Mouse (Mus musculus) right cerebral cortex, postnatal 36 days (tissue): ENCODE data around the gene Sept4.
A peak's percentile ranks its signal among the peaks of the same experiment; 100 is the strongest.

Experiments
- DNase-seq, 2 experiments: peaks; one replicate each; pipeline ENCODE4 v3.0.0; 2022; ENCODE audit warnings: low spot score in 2 of 2, mixed read lengths in 1 of 2

Gene Sept4

DNA sequence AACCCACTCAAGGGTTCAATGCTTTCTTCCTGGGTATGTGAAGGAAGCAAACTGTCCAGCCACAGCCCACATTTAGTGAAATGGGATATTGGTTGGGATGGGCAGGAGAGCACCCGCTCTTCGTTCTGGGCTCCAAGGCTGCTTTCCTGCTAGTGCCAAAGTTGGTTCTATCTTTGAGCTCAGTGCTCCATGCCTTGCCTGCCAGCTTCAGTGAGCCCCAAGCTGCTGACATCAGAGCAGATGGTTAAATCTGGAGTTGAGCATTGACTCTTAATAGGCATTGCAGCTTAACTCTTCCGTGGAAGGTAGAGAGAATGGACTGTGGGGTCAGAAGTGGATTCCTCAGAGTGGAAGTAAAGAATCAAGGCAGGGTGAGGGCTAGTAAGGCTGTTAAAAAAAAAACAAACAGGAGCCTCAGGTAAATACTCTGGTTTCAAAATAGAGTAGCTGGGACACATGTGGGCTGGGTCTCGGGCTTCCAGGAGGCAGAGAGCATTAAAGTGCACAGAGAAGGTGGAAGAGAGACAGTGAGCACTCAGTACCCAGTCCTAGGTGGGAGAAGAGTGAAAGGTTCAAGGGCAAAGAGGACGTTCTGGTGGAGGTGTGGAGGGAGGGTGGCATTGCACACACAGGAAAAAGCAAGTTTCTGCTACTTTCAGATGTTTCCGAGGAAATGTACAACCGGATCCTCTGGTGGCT, at the start of gene Sept4:
TSS of gene Sept4 (plus strand) at position 649 of the 699 bp plus-strand sequence.
- no peak for DNase-seq

DNA sequence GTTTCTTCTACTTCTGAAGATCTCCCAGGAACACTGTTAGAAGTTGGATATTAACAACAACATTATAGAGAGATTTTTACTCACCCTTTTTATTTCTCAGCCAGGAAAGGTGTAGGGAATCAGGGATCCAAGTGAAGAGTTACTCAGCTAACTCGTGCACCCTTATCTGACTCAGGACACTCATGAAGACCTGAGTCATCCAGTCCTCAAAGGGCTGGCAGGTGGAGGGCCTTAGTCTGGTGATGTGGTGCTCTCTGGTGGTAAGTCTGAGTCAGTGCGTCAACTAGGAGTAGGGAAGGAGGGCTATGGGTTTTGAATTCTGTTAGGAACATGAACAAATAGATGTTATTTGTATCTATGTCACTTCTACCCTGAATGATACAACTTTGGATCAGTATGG, 49.4 kb upstream of the Sept4 start:
- DNase-seq = peak in 1 of 2 experiments; percentile 5

DNA sequence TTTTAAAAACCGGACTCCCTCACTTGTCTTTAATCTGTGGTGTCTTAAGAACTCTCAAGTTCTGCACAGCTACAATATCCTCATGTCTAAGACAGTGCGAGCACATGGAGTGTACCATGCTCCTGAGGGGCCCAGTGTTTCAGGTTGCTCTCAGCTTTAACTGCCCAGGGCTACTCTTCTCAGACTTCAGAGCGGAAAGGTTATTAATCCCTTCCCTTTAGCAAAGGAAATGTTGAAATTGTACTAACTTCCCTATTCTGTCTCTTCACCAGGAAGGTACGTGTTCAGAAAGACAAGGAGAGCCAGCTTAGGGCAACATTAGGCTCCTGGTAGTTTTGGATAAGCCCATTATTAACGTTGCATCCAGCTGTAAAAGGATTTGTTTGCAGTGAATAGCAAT, 45.2 kb upstream of the Sept4 start:
- no peak for DNase-seq

DNA sequence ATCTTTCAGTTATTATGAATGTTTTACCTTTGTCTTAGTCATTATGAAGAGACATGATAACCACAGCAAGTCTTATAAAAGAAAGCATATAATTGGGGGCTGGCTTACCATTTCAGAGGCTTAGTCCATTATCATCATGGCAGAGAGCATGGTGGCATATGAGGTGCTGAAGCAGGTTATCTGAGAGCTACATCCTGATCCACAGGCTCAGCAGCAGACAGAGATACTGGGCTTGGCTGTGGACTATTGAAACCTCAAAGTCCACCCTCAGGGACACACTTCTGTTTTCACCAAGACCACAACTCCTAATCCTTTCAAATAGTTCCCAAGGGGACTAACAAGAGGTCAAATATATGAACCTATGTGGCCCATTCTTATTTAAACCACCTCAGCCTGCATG, 44.7 kb upstream of the Sept4 start:
- DNase-seq = no peak

DNA sequence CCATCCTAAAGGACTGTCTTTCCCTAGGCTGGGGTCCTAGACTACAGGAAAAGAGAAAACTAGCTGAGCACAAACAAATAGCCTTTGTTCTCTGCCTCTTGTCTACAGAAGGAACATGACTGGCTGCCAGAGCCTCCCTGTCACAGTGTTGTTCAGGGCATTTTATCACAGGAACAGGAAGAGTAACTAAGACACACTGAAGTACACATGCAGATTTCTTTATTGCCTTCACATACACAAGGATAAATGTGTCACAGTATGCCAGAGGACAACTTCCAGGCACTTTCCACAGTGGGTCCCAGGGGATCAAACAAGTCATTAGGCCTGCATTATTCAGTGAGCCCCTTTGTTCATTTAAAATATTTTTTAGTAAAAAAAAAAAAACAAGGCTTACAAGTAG, 43.9 kb upstream of the Sept4 start:
- no peak for DNase-seq

DNA sequence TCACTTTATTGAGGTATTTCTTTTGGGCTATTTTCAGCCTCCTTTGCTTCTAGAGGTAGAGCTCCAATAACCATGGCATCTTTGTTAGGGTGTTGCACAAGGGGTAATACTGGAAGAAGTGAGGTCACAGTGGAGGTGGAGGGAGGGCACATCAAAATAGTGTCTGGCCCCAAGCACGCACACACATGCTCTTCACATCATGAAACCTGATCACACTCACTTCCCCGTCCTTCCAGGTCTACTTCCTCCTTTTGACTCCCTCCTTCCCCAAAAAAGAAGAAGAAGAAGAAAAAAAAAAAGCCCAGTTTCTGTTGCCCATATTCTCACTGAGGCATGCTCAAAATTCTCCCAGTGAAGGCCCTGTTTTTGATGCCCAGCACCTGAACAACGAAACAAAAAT, 41.3 kb upstream of the Sept4 start:
- no peak for DNase-seq

DNA sequence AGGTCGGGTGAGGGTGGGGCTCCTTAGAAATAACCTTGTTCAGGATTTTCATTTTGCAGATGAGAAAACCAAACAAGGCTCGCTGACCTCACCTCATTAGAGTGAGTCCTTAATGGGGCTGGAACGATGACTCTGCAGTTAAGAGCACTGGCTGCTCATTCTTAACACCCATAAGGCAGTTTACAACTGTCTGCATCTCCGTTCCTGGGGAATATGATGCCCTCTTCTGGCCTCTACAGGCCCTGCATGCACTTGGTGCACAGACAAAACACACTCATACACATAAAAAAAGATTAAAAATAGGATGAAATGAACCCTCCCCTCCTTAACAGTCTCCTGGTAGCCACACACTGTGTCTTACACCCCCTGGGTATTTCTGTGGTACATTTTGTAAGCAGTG, 40.7 kb upstream of the Sept4 start:
- no peak for DNase-seq

DNA sequence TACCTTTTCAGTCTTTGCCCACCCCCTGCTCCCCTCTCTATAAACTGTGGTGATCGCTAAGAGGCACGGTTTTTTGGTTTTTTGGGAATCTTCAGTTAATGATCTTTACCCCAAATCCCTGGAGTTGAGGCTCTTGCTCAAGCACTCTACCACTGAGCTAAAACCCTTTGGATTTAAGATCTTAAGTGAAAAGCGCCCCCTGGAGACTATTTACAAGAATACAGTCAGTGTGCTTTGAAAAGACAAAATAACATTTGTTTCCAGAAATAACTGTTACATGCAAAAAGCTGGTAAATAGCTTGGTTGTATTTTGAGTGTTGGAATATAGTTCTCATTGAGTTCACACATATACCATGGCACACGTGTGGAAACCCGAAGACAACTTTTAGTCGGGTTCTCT, 37.0 kb upstream of the Sept4 start:
- DNase-seq = no peak

DNA sequence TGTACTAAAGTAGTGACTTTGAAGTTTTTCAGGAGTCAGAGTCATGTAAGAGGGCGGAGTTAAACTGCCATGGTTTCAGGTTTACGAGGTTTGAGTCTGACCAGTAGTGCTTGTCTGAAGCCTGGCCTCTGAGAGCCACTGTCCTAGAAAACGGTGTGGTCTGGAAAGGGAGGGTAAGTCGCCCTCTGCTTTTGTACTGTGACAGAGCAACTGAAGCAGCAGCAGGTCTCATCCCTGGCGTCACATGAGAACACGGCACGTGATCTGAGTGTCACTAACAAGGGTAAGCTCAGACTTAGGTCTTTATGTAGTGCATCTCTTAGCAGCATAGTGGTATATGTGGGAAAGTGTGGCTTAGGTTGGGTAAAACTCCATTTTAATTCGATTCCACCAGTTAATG, 26.4 kb upstream of the Sept4 start:
- DNase-seq = no peak

DNA sequence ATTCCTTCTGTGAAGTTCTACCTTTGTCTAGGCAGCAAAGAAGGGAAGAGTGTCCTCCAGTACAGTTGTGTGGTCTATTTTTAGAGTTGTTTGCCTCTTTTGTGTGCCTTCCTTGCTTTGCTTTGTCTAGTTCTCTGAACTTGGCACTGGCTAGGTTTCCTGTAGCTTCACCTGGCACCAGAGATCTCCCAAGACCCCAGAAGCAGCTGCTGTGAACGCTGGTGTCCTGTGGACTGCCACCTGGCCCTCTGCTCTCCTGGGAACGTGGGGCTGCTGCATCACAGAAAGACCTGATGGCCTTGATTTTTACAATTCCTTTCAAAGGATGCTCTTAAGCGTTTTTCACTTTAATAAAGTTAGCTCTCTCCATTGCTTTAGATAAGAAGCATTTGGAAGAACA, 25.8 kb upstream of the Sept4 start:
- no peak for DNase-seq

DNA sequence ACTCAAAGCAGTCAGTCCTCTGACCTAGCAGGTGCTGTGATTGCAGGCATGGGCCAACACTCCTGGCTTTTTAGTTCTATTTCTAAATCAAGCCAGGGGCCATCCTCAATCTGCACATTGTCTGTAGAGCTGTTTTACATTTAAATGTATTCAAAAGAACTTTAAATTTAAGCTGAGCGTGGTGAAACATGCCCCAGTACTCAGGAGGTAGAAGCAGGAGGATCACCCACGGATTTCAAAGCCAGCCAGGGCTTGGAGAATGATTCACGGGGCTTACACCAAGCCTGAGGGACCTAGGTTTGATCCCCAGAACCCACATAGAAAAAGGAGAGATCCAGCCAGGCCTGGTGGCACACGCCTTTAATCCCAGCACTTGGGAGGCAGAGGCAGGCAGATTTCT, 15.4 kb upstream of the Sept4 start:
- DNase-seq = no peak

DNA sequence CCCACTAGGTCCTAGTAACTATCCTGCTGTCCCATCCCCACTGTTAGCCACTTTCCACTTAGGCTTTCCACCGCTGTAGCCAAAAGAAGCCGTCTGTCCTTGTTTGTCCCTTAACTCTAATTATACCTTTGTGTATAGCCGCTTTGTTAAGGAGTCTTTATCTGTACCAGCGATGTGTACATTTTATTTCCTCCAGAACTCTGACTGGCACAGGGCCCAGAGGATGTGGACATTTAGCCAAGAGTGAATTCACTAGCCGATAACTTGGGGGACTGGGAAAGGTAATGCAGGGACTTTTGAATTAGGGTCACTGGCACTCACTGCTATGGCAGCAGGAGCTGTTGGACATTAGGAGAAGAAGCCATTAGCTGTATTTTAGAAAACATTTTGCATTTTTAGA, 14.3 kb upstream of the Sept4 start:
- DNase-seq = no peak

DNA sequence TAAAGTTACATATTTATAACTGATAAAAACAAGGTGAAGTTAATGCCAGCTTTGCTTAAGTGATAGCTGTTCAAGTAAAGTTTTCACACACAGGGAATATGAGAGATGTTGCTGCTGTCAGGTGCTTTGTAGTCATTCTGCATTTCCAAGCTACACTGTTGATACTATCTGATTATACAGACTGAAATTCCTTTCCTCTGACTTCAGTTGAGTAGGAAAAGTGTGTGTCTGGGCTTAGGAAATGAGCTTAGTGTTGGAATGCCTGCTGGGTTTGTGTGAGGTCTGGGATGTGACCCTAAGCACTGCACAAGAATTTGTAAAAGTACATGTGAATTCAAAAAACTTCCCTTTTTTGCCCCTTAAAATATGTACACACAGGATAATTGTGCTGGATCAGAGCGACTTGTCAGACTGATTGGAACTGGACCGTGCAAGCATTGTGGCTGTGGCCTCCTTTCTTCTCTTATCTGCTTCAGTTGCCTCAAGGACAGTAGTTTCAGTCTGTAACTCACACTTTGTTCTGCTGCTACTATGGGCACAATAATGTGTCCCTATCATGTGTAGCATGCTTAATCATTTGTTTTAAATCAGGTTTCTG, 13.5 kb upstream of the Sept4 start:
- DNase-seq = no peak

DNA sequence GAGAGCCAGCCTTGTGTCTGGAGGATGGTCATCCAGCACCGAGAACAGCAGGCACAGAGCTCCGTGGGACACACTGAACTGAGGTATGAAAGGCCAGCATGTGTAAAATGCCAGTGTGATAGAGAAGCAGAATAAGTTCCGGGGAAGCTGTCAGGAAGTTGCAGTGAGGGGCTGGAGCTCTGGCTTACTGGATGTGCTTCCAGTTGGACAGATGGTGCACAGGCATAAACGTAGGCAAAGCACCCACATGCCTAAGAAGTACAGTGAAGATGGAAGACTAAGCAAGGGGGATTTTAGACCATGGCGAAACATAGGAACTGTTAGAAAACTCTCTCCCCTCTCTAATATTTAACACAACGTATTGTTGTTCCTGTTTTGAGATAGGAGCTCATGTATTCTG, 7.5 kb upstream of the Sept4 start:
- no peak for DNase-seq

DNA sequence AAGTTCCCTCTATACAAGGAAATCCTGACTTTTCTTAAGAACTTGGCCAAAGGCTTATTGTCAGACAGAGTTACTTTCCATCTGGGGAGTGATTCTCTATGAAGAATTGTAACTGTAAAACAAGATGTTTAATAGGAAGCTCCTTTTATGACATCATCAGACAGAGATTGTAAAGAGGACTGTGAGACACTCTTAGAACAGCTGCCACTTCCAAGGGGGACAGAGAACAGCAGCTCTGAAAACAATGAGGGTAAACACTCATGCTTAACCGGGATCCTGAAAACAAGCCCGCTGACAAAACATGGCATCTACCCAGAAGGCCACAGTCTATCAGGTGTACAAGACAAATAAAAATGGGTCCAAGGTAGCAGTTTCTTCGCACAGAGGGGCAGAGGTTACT, 2.2 kb upstream of the Sept4 start, which contains the start of gene Gm11492:
TSS of gene Gm11492 (plus strand) at position 153 of the 400 bp plus-strand sequence.
- DNase-seq = no peak

DNA sequence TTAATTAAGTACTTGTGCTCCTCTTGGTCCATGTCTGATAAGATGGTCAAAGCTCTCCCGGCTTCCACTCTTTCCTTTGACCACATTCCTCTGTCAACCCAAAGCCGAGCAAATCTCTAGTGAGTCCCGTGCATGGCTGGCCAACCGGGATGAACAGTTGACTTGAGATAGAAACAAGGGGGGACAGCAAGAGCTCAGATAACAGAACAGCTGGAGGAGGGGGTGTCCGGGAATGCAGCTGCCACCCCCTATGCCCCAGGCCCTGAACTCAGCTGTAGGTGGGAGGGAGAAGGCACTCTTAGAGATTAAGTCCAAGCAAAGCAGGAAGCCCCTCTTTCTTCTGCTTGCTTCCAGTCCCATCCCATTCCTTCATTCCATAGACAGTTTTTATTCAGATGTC, 2.0 kb downstream of the Sept4 start:
- no peak for DNase-seq

DNA sequence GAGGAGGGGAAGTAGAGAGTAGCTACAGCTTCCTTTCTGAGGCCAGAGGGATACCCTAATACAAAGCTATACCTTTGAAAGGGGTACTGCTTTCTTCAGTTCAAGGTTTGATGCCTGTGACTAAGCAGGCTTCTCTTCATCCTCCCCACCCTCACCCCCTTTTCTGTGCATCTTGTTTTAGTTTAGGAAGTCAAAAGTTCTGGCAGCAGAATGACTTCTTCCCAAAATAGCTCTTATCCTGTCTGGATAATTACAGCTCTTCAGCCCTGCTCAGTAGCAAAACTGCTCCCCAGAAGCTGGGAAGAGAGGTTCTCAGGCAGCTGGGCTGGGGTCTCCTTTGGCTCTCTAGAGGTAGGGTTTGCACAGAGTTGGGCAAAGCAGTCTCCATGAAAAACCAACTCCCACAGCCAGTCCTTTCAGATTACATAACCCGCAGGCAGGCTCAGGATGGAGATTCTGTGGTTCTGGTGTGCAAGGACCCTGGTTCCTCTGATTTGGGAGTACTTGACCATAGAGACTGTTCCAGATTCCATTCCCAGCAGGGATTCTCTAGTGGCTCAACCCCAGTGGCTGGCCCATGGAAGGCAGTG, 2.8 kb downstream of the Sept4 start:
- DNase-seq = no peak

DNA sequence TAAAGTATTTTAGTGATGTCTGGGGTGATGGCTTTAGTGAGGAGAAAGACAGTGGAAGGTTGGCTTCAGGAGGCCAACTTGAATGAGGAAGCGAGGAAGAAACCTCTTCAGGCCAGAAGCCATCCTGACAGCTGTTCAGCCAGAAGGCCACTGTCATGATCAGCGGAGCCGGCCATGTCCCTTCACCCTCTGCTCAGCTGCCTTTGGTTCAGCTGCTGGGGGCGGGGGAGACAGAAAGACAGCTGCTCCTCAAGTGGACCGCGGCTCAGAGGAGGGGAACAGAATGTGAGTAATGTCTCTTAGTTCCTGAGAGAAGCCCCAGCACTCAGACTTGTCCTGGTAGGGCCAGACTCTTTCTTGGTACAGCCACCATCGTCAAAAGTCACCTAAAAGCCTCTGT, 5.0 kb downstream of the Sept4 start:
- DNase-seq = no peak

DNA sequence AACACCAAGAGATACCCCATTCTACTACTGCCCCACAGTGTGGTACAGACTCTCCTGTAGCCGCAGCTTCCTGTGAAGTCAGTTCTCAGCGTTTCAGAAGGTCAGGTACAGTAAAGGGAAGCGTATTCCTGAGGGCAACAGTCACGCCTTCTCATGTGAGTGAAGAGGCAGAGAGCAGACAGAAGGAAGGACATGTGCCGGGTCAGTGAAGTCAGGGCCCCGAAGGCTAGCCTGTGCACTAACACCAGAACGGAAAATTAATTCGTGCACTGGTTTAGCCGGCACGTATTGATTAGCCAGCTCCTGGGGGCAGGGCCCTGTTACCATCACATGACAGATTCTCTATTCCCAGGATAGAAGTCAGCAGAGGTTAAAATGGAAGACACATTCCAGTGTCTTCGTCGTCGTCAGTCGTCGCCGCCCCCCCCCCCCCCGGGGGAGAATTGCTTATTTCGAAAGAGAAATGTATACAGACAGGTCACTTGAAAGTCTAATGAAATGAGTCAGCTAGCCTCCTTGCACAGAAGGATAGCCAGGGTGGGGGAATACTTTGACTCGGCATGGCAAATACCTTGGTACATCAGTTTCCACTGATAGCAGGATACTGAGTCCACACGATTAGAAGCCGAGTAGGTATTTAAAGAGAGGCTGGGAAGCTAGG, 5.9 kb downstream of the Sept4 start:
- DNase-seq = no peak

DNA sequence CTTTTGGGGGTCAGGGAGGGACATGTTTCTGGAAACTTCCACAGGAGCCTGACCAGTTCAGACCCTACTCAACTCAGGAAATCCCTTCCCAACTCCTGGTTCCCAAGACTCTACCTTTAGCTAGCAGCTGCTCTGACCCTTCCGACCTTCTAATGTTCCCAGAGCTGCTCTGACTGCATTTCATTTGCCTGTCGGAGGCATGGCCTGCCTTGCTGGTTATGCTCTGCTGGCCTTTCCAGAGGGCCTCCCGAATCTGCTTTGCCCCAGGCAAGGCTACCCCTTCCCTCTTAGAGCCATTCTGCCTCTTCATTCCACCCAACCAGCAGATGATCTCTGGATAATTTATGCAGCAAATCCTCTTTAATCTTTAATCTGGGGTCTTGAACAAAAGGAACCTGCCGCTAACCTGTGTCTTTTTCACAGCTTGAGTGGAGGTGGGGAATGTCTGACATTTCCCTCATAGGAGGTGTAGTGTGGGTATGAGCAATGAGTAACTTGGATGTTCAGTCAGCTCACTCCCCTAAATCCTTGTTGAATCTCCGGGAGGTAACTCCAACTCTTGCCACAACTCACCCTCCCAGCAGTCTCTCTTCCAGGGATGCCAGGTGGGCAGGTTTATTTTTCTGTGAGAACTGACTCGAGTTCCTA, 9.0 kb downstream of the Sept4 start:
- DNase-seq = no peak

DNA sequence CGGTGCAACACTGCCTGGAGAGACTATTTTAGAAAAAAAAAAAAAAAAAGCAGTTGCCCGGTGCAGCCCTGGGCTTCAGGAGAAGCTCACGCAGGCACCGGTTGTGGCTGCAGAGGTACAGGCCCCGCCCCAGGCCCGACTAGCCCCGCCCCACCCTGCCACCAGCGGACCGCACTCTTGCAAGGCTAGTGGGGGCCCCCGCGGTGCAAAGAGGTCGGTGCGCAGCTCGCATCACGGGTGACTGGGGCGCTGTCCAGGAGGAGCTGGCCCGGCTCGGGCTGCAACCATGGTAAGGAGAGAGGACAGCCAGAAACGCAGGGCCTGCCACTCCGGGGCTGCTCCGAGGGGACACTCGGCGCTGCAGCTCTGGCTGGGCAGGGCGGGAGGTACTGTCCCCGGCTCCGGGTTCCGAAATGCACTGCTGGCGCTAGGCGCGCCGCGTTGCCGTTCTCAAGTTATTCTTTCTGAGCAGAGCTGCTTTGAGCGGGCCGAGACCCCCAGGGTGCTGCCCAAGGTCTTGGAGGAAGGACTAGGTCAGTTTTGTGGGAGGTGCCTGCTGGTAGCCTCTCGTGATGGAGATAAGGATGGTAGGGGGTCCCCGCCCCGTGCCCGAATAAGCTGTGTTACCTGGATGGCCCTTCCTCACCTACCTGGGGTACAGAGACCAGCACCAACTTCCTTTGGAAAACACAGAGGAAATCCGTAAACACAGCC, 9.7 kb downstream of the Sept4 start:
- DNase-seq = peak; percentile 59 to 63
